Mouse (Mus musculus) layer of hippocampus, adult 11-12 months (tissue): Measurements from ENCODE around the gene Slc22a14.
"Not testable (repeated sequence)": the region's sequence is repeated elsewhere in the genome, so short reads cannot be mapped to it uniquely, and the experiment has no call there.

Experiments
- DNase-seq: peaks from one replicate; pipeline ENCODE4 v3.0.0; 2022; ENCODE audit warnings: low spot score

The Slc22a14 gene

DNA sequence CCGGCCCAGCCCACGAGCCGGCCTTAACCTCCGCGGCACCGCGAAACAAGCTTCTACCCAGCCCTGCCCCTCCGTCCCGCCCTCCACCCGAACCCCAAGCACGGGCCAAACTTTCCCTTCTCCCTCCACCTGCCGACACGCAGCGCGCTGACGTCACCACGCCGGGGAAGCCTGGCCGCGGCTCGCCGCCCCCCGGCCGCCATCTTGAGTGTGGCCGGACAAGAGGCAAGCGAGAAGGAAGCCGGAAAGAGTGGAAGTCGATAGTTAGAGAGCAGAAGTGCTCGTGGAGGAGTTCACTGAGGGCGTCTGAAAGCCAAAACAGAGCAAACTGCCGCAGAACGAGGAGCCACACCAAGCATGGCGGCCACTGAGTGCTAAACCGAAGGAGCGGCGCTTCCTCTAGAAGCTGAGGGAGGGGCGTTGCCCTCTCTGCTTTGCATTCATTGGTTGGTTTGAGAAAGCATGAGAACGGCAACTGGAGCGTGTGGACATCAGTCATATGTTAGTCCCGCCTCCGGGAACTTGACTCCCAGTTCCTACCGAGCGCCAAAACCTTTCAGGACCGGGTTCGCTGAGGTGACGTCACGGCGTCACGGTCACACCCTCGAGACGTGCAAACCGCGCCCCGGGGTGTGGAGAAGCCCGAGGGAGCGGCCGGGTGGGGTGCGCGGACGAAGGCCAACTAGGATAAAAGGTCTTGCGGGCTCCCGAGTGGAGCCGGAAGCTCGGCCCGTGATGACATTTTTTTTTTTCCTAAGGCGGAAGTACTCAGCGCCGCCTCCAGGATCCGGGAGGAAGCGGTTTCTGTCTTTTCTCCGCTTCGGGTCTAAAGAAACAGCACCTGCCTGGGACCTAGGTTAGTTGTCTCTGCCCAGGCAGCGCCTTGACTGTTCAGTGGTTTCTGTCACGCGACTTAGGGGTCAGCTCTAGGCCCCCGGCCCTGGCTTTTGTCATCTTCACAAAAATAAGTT lies 42.8 kb downstream of the Slc22a14 start, which contains the start of gene Oxsr1:
TSS of gene Oxsr1 (minus strand) at position 139 of the 971 bp plus-strand sequence.
- peak; percentile 99 for DNase-seq

DNA sequence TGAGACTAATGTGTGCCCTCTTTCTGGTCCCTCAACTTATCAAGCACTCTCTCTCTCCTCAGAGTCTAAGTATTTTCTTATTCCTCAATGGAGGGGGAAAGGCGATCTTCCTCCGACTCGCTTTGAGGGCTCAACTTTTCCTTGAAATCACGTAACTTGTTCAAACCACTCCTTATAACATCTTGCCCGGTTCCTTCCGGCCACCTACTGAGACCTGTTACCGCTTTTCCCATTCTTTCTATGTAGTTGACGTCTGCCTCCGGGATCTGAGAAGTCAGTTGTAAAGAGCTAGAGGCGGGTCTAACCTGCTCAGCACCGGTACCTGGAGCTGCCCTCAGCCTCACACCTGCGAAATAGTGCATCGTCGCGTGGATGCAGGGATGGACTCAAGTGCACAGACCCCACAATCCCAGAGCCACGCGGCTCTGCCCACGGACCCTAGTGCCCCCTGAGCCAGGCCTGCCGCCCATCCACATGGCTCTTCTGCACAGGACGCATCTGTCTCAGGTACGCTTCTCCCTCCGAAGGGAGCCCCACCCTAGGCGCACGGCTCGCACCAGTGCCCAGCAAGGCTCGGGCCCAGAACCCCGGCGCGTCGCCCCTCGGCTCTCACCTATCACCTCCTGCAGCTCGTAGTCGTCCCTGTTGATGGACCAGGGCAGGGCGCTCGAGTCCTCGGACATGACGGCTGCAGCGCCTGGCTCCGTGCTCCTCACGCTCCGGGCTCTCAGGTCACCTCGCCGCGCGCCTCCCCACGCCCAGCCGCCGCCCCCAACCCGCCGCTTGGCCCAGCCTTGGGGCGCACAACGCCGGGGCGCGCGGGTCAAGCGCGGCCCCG lies 43.7 kb downstream of the Slc22a14 start:
- DNase-seq: no peak

DNA sequence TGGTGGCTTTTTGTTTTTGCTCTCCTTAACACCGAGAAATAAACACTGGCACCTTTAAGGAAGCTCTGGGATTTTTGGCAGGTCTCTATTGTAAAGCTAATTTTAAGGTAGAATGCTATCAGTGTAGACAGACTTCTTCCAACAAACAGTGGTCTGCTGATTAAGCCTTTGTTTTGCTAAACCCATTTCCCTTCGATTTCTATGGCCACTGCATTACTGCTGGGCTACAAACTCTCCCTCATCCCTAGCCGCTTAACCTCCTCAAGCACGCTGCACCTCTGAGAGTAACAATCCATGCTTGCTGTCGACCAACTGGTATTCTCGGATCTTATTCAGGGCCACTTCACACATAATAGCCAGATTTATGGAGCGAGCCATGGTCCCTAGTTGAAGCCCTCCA lies 44.4 kb downstream of the Slc22a14 start:
- DNase-seq: no peak

DNA sequence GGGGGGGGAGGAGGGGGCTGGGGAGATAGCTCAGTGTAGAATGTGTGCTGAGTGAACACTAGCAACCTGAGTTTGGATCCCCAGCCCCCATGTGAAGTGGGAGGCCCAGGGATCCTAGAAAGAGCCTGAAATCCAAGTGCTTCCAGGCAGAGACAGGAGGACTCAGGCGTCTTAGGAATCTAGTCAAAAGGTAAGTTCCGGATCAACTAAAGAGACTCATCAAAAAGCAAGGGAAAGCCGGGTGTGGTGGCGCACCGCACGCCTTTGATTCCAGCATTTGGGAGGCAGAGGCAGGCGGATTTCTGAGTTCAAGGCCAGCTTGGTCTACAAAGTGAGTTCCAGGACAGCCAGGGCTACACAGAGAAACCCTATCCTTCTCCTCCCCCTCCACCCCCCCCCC lies 44.9 kb downstream of the Slc22a14 start:
- DNase-seq: no peak

DNA sequence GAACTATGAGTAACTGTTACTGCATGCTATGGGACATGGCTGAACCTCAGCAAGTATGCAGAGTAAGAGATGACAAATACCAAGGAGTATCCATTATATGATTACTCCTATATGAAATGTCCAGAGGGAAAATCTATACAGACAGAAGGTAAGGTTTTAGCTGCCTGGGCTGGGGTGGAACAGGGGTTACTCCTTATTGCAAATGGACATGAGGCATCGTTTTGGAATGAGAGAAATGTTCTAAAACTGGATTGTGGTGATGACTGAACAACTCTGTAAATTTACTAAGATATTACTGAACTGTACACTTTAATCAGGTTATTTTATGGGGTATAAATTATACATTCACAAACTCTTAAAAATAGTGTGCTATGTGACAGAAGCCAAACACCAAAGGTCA lies 46.5 kb downstream of the Slc22a14 start:
- no peak for DNase-seq

DNA sequence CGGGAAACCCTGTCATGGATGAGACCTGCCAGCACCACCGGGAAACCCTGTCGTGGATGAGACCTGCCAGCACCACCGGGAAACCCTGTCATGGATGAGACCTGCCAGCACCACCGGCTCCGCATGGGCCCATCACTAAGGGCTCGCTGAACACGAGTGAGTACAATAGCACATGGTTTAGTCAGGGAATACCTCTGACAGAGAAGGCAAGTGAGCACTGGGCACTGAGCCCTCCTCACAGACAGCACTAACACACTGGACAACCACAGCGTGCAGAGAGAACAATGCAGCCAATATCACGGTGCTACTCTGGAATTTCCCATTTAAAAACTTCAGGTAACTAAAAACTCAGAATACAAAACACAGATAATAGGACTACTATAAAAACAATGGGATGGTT lies 52.3 kb downstream of the Slc22a14 start:
- no peak for DNase-seq

DNA sequence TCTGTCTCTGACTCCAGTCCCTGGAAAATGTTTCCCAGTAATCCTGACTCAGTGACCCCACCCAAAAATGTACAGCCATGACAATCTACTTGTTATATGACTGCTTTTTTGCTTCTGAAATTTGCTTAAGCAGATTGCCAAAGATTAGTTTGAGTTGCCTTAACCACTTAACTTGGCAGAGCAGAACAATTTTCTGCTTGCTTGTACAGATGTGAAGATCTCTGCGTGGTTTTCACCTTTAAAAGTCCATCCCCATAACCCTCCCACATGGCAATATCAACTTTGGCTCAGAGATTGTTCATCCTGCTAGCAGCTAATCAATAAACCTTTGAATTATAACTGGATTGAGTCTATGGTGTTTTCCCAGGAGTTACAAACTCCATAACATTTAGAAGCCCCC lies 56.3 kb downstream of the Slc22a14 start:
- no peak for DNase-seq

DNA sequence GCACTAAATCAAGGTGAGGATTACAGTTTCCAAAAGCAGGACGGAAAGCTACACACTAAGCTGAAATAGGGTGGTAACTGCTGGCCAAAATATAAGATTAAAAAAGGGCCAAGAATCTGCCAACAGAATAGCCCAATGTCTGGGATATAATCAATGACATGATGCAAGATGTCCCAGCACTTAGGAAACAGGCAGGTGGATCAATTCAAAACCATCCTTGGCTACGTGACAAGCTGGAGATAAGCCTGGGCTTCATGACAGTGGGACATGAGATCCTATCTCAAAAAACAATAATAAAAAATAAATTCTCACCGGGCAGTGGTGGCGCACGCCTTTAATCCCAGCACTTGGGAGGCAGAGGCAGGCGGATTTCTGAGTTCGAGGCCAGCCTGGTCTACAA lies 59.5 kb downstream of the Slc22a14 start:
- no peak for DNase-seq

DNA sequence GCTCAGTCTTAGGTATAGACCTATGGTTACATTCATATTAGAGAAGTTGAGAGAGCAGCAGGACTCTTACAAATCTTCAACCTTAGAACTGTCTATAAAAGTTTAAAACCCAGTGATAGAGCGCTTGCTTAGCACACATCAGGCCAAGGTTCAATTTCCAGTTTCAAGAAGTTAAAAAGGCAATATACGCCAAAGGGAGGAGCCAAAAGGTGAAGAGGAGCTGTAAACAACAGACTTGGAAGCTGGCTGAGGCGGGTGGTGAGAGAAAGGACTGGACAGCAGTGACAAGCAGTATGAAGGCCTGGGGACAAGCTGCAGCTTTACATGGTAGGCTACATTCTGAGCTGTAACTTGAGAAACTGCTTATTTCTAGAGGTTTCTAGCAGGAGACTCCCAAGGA lies 66.8 kb downstream of the Slc22a14 start:
- no peak for DNase-seq

DNA sequence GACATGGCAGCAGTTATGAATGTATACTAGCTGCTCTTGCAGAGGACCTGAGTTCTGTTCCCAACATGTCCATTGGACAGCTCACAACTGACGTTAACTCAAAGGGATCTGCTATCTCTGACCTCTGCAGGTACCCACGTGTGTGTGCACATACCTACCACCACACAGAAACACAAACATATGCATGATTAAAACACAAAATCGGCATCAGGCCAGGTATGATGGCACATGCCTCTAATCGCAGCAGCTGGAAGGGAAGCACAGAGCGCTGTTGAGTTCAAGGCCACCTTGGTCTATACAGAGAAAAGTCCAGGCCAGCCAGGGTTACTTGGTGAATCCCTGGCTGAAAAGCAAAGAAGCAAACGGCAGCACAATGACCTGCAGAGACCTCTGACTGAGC lies 67.7 kb downstream of the Slc22a14 start:
- DNase-seq: no peak

DNA sequence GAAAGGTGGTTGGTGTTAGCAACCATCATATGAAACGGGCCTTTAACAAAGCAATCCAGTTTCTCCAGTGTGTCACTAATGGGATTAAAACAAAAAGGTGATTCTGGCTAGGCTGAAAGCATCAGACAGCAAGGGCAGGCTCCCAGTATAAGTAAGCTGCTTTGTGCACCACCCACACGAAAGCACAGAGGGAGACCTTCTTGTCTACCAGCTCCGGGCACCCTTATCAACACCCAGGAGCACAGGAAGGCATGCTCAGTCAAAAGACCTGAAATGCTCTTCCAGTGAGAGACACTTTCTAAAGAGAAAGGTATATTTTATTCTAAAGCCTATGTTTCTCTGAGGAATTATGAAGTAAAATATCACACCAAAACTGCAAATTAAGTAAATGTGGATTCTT lies 74.6 kb downstream of the Slc22a14 start:
- no peak for DNase-seq

DNA sequence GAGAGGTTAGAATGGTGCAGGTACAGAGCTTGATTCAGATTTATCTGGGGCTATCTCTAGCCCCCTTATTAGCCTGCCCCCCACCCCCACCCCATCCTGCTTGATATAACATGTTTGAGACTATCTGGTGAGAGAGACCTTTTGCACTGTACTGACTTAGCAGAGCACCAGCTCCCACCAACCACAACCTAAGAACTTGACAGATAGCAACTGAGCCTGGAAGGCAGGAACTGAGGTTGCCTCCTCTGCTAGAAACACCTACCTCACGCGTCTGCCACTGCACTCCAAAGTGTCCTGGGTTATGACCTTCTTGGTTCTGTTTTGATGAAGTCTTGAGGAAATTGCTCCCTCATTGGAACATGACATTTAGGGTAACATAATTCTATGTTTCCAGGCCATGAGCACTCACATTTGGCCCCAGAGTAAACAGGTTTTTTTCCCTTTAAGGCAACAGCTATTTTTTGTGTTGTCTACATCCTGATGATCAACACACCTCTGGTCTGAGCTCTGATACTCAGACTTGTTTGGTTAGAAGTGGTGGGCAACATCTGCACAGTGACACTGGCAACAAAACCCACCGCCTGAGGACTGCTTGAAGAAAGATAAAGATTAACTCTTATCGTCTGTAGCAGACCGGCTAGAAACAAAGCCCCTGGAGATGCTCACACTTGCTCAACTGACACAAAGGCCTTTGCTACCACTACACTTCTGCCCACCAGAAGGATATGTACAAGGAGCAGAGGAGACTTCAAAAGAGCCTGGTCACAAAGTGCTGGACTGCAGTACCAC lies 84.3 kb downstream of the Slc22a14 start:
- no peak for DNase-seq

DNA sequence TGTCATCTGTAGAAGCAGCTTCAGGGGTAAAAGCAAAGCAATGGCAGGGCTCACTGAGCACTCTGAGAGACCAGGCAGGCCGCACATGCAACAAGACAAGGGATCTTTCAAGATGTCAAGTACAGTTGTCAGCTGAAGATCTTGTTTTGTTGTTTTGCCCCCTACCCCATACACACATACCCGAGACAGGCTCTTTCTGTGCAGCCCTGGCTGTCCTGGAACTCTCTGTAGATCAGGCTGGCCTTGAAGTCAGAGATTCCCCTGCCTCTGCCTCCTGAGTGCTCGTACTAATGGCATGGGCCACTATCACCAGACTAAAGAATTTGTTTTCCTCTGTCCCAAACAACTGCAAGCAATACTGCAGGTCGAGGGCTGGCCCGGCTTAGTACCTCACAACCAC lies 87.3 kb downstream of the Slc22a14 start:
- DNase-seq: no peak

DNA sequence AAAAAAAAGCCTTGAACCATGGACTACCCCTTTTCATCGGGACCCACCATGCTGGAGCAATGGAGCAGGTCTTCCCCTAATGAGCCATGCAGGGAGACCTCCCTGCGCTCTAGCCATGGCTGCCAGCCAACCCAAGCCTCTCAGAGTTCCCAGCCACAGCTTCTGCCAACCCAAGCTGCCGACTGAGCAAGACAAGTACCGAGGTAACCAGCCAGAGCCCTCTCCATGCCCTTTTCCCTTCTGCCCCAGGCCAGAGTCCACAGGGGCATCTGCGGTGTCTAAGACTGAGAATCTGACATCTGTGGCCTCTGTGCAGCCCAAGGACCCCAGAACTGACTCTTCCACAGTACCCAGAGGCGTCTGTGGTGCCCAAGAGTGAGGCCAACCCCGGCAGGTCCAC lies 89.0 kb downstream of the Slc22a14 start:
- DNase-seq: no peak

DNA sequence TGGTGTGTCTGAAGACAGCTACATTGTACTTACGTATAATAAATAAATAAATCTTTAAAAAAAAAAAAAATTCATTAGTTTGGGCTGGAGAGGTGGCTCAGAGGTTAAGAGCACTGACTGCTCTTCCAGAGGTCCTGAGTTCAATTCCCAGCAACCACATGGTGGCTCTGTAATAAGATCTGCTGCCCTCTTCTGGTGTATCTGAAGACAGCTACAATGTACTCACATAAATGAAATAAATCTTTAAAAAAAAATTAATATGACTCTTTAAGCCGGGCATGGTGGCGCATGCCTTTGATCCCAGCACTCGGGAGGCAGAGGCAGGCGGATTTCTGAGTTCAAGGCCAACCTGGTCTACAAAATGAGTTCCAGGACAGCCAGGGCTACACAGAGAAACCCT lies 90.5 kb downstream of the Slc22a14 start:
- DNase-seq: not testable (repeated sequence)

DNA sequence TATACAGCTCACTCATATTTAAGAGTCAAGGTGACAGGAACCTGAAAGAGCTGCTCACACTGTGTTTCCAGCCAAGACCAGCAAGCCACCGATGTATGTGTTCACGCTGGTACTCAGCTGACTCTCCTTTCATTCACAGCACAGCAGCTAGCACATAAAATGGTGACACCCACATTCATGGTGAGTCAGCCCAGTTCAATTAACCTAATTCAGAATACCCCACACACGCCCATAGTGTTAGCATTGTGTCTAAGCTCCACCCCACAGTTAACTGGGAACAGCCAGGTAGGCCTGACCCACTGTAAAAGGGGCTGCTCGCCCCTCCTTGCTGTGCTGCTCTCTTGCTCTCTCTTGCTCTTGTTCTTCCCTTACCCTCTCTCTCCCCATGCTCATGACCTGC lies 93.9 kb downstream of the Slc22a14 start:
- no peak for DNase-seq

DNA sequence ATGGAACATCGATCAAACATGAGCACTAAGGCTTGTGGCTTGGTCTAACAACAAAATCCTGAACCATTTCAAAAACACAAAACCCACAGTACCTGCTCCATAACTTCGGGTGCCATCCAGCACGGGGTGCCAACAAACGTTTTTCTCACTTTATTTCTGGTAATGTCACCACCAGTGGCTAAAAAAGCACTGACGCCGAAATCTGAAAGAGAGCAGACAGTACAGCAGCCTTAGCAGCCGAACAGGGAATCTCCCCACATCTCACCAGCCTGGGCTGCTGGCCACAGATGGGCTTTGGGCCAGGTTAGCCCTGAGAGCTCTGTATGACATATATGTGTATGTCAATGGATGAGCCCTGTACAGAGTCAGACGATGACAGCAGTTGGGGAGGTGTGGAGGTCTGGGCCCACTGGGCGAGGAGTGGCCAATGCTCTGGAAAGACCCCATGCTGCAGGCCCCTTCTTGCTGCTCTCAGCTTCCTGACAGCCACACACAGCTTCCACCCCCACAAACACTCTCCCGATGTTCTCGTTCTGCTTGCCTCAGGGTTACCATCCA lies 96.7 kb downstream of the Slc22a14 start:
- no peak for DNase-seq

DNA sequence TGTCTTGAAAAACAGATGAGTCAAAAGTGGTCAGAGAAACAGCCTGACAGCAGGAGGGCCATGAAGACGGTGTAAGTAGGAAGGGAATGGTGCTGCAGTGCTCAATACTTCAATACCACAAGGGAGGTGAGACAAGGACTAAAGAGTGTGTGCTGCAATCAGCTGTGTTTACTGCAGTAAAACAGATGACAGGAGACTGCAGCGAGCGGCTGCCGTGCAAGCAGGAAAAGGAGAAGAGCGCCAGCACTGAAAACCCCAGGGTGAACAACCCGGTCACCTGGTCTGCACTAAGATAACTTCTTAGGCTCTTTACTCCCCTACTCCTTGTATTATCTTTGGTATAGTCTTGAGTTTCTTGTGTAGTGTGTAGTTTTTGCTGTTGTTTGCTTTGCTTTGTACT lies 97.2 kb downstream of the Slc22a14 start:
- no peak for DNase-seq

DNA sequence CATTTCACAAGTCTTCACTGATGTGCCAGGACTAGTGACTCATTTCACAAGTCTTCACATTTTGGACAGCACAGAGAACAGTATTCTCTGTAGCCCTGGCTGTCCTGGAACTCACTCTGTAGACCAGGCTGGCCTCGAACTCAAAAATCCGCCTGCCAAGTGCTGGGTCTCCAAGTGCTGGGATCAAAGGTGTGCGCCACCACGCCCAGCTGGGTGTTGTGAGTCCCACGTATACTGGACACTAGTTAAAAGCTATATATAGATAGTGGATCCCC lies 99.3 kb downstream of the Slc22a14 start:
- not testable (repeated sequence) for DNase-seq

DNA sequence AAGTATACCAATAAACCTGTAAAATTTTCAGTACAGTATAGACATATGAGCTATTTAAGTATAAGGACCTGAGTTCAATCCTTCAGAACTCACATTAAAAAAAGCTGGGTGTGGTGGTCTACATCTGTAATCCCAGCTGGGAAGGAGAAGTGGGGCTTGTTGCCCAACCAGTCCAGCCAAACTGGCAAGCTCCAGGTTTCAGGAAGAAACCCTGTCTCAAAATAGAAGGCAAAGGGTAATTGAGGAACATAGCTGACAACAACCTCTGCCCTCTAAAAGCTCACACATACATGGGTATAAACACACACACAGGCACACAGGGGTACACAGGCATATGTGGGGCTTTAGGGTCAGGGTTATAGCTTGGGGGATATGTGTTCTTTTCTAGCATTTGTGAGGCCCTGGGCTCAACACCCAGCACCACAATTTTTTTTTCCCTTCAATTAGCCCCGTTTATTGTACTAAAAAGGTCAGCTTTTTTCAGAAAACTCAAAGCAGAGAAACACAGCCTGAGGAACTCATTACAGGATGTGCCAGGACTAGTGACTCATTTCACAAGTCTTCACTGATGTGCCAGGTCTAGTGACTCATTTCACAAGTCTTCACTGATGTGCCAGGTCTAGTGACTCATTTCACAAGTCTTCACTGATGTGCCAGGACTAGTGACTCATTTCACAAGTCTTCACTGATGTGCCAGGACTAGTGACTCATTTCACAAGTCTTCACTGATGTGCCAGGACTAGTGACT lies 99.8 kb downstream of the Slc22a14 start:
- DNase-seq: not testable (repeated sequence)

DNA sequence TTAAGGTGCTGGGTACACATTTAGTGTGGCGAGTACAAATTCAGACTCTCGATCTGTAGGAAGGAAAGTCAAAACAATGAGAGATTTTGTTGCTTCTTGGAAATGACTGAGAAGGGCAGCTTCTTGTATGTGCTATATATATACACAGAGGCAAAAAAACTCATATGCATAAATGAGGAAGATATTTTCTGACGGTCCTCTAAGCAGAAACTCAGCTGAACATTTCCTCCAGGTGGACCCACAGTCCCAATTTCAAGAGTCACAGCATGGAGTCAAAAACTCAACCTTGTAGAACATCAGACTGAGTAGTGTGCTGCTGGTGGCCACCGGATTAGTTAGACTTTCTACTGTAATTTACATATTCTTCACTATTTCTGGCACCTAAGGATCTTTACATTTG lies 102.3 kb downstream of the Slc22a14 start:
- no peak for DNase-seq
